Mouse (Mus musculus) hindbrain, embryonic 16.5 days (tissue): ENCODE measurements around the gene Klra6. TPM values are rescaled to one million over a fixed set of nuclear protein-coding genes. Genes with fewer than 3 reads are reported as not detected.
"Not testable (repeated sequence)": the region's sequence is repeated elsewhere in the genome, so short reads cannot be mapped to it uniquely, and the experiment has no call there.

ENCODE experiments used
- ATAC-seq: fragments of 200-750 bp; cut with Nextera tagmentation; 2 replicates; pipeline ENCODE4 v1.8.0; 2017; ENCODE audit warnings: moderate TSS enrichment, moderate library complexity
- H3K27ac ChIP-seq: fragments of 300-500 bp; sonication (generic); 2 replicates; pipeline ENCODE4 v1.5.1; 2014; ENCODE audit warnings: low read depth, mild to moderate bottlenecking, control low read depth, low read length, moderate library complexity
- H3K27me3 ChIP-seq: fragments of 300-500 bp; sonication (generic); replicated peaks from 2 replicates; pipeline ENCODE4 v1.6.1; 2014; ENCODE audit warnings: low read length; ENCODE audit not compliant: control insufficient read depth, insufficient read depth
- H3K36me3 ChIP-seq: fragments of 300-500 bp; sonication (generic); 2 replicates; pipeline ENCODE4 v1.6.1; 2014; ENCODE audit warnings: mild to moderate bottlenecking, low read length, moderate library complexity, mixed read lengths; ENCODE audit not compliant: control insufficient read depth, insufficient read depth
- H3K4me1 ChIP-seq: fragments of 300-500 bp; sonication (generic); 2 replicates; pipeline ENCODE4 v1.6.1; 2014; ENCODE audit warnings: low read depth, low read length; ENCODE audit not compliant: control insufficient read depth, insufficient read depth
- H3K4me2 ChIP-seq: fragments of 300-500 bp; sonication (generic); 2 replicates; pipeline ENCODE4 v1.6.1; 2014; ENCODE audit warnings: mild to moderate bottlenecking, low read length, control low read depth, moderate library complexity
- H3K4me3 ChIP-seq: fragments of 300-500 bp; sonication (generic); 2 replicates; pipeline ENCODE4 v1.5.1; 2014; ENCODE audit warnings: mild to moderate bottlenecking, low read length, control low read depth, moderate library complexity
- H3K9ac ChIP-seq: fragments of 300-500 bp; sonication (generic); 2 replicates; pipeline ENCODE4 v1.6.1; 2014; ENCODE audit warnings: low read depth, mild to moderate bottlenecking, control low read depth, low read length, moderate library complexity
- H3K9me3 ChIP-seq: fragments of 300-500 bp; sonication (generic); 2 replicates; pipeline ENCODE4 v1.6.1; 2014; ENCODE audit warnings: mild to moderate bottlenecking, low read length, moderate library complexity; ENCODE audit not compliant: control insufficient read depth
- WGBS: fragments of 180-500 bp; shearing (Covaris S2); extraction: QIAGEN DNeasy Blood & Tissue Kit; methylation state at CpG from one replicate; pipeline ENCODE4 v1.1.7; 2014; 5-methylcytosine and 5-hydroxymethylcytosine counted together
- polyA plus RNA-seq: library from polyadenylated mRNA; unstranded; fragments of >200 nt; fragmentation: Nextera tagmentation; extraction: Ambion mirVana; gene quantifications from 2 replicates; pipeline ENCODE4 v1.2.1, GENCODE M21; 2015

Klra6 gene
- polyA plus RNA-seq = not detected in 2 replicates

DNA sequence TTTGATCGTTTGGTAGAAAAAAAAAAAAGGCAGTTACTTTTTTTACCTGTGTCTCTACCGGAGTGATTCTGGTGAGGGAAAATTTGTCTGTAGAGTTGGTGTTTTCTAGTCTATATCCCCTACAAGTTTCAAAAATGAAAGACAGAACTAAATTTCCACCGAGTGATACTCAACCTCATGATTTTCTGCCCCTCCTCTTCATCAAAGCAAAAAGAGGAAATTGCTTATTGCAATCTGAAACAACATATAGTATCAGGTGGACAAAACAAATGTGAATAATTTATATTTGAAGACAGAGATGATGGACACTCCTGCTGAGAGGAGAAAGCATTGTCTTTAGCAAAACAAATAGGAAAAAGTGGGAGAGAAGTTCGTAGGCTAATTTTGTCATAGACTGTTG, at the start of gene Klra6:
Klra6 (minus strand) TSS at position 101 of the 400 bp plus-strand sequence.
- H3K9ac ChIP-seq = no peak within 1 kb of the TSS
- no peaks in the 10 kb centered on the region for H3K27me3 ChIP-seq
- no peak for ATAC-seq
- no peak within 1 kb of the TSS for H3K4me2 ChIP-seq
- WGBS = 81% methylated on average over 4 of the region's 4 CpGs
- no peak within 1 kb of the TSS for H3K4me3 ChIP-seq
- no peaks in the 10 kb centered on the region for H3K36me3 ChIP-seq
- H3K9me3 ChIP-seq = no peaks in the 10 kb centered on the region
- H3K27ac ChIP-seq = no peak within 1 kb of the TSS
- no peaks in the 10 kb centered on the region for H3K4me1 ChIP-seq

GRCm38 (mm10) chr6:130067171-130067570, 40.4 kb upstream of the Klra6 start, which contains the start of gene Klra4:
TSS of gene Klra4 (minus strand) at chr6:130067271.
- H3K4me2 ChIP-seq, H3K27ac ChIP-seq, H3K4me1 ChIP-seq, H3K4me3 ChIP-seq, H3K27me3 ChIP-seq, H3K9ac ChIP-seq, H3K36me3 ChIP-seq, ATAC-seq, H3K9me3 ChIP-seq: not testable (repeated sequence)
- 78% methylated on average over 1 of the region's 1 CpGs for WGBS

DNA sequence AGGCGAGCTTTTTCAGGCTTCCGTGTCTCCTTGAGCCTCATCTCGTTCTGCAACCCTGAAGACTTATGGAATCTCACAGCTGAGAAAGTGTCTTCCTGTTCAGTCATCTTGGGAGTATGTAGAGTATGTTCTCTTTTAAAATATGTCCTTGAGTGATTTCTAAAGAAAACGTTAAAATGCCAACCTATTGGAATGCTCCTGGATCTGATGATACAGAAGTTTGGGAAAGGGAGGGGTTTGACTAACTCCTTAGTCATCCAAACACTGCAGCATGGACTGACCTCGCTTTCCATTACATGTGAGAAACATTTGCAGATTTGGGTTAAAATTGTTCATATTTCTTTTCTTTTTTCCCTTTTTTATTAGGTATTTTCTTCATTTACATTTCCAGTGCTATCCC, 38.4 kb upstream of the Klra6 start:
- no peaks in the 10 kb centered on the region for H3K36me3 ChIP-seq
- no peak overlapping the region for H3K27ac ChIP-seq
- no peaks in the 10 kb centered on the region for H3K4me1 ChIP-seq
- 76% methylated on average over 5 of the region's 5 CpGs for WGBS
- no peak overlapping the region for H3K4me2 ChIP-seq
- ATAC-seq = no peak
- no peak overlapping the region for H3K4me3 ChIP-seq
- no peaks in the 10 kb centered on the region for H3K27me3 ChIP-seq
- no peak overlapping the region for H3K9ac ChIP-seq
- H3K9me3 ChIP-seq = 0 out of 2 replicates have a peak, but pooled peaks cover 2% of the 10 kb centered on the region

- H3K4me2 ChIP-seq, H3K9ac ChIP-seq, H3K4me1 ChIP-seq, H3K27ac ChIP-seq, H3K36me3 ChIP-seq, H3K27me3 ChIP-seq, ATAC-seq, H3K9me3 ChIP-seq, H3K4me3 ChIP-seq: not testable (repeated sequence)
- WGBS = 57% methylated on average over 4 of the region's 4 CpGs
Measured at GRCm38 (mm10) chr6:130035146-130035545, 8.4 kb upstream of the Klra6 start.

GRCm38 (mm10) chr6:130031493-130032089, 4.8 kb upstream of the Klra6 start:
- H3K4me1 ChIP-seq, H3K9ac ChIP-seq, H3K27me3 ChIP-seq, H3K9me3 ChIP-seq, H3K27ac ChIP-seq, ATAC-seq, H3K4me2 ChIP-seq, H3K36me3 ChIP-seq, H3K4me3 ChIP-seq: not testable (repeated sequence)

Other genes starting within 250 kb of the Klra6 start
- gene Gm156, start 242.7 kb downstream of the Klra6 start, polyA plus RNA-seq = not detected in 2 replicates
- gene Gm17631, start 164.3 kb downstream of the Klra6 start, polyA plus RNA-seq = not detected in 2 replicates
- not detected in 2 replicates for gene Klra17, start 150.3 kb downstream of the Klra6 start, polyA plus RNA-seq
- gene Klra5, start 109.3 kb downstream of the Klra6 start, polyA plus RNA-seq = not detected in 2 replicates
- not detected in 2 replicates for gene Klra4, start 40.3 kb upstream of the Klra6 start, polyA plus RNA-seq
- not detected in 2 replicates for gene Klra8, start 102.9 kb upstream of the Klra6 start, polyA plus RNA-seq
- gene Klra9, start 166.2 kb upstream of the Klra6 start, polyA plus RNA-seq = not detected in 2 replicates
- gene Klra7, start 206.4 kb upstream of the Klra6 start, polyA plus RNA-seq = not detected in 2 replicates